Mouse (Mus musculus) T-helper 17 cell (primary cell): ENCODE data around the gene Fam71f1.
"Not testable (repeated sequence)": the region's sequence is repeated elsewhere in the genome, so short reads cannot be mapped to it uniquely, and the experiment has no call there.

Experiments
- in situ Hi-C, 2 experiments: fragments of 300-600 bp; cut with MboI, MseI; formaldehyde crosslinking; loops; 1 replicate in 1 of 2; 2 replicates in 1 of 2; pipeline ENCODE4 v1.15.1; 2025; ENCODE audit warnings: high pct_unique_total_duplicates in 2 of 2

Fam71f1 gene

GRCm38 (mm10) chr6:29322735-29323134 lies 3.8 kb downstream of the Fam71f1 start:
- in situ Hi-C loops = no loop called here

- in situ Hi-C loops = no loop called here
Measured at GRCm38 (mm10) chr6:29326961-29327360, 8.0 kb downstream of the Fam71f1 start.

- in situ Hi-C loops = no loop called here
Measured at GRCm38 (mm10) chr6:29329514-29329913, 10.6 kb downstream of the Fam71f1 start.

- in situ Hi-C loops = not testable (repeated sequence)
Measured at GRCm38 (mm10) chr6:29346512-29346911, 27.6 kb downstream of the Fam71f1 start.

- in situ Hi-C loops = no loop called here
Measured at GRCm38 (mm10) chr6:29347189-29347588, 28.2 kb downstream of the Fam71f1 start.

GRCm38 (mm10) chr6:29347665-29348370 lies 28.9 kb downstream of the Fam71f1 start, which contains the start of gene Calu:
TSS of gene Calu (plus strand) at chr6:29348069.
- in situ Hi-C loops = no loop called here

- in situ Hi-C loops = no loop called here
Measured at GRCm38 (mm10) chr6:29348371-29348724, 29.4 kb downstream of the Fam71f1 start.

- in situ Hi-C loops = no loop called here
Measured at GRCm38 (mm10) chr6:29351613-29352012, 32.7 kb downstream of the Fam71f1 start.

- in situ Hi-C loops = no loop called here
Measured at GRCm38 (mm10) chr6:29352816-29353215, 33.9 kb downstream of the Fam71f1 start.

GRCm38 (mm10) chr6:29359386-29359785 lies 40.4 kb downstream of the Fam71f1 start:
- in situ Hi-C loops = no loop called here

- in situ Hi-C loops = no loop called here
Measured at GRCm38 (mm10) chr6:29360211-29360610, 41.3 kb downstream of the Fam71f1 start.

GRCm38 (mm10) chr6:29362246-29363128 lies 43.5 kb downstream of the Fam71f1 start:
- in situ Hi-C loops = no loop called here

- in situ Hi-C loops = no loop called here
Measured at GRCm38 (mm10) chr6:29363129-29363515, 44.2 kb downstream of the Fam71f1 start.

- in situ Hi-C loops = no loop called here
Measured at GRCm38 (mm10) chr6:29365277-29365676, 46.3 kb downstream of the Fam71f1 start.

GRCm38 (mm10) chr6:29377386-29377785 lies 58.4 kb downstream of the Fam71f1 start:
- in situ Hi-C loops = no loop called here

- in situ Hi-C loops = no loop called here
Measured at GRCm38 (mm10) chr6:29378678-29379077, 59.7 kb downstream of the Fam71f1 start.

- in situ Hi-C loops = no loop called here
Measured at GRCm38 (mm10) chr6:29379954-29380353, 61.0 kb downstream of the Fam71f1 start.

GRCm38 (mm10) chr6:29382442-29382841 lies 63.5 kb downstream of the Fam71f1 start:
- in situ Hi-C loops = no loop called here
